Mouse (Mus musculus): ENCODE measurements around the gene Ppp1r18. TPM values are rescaled to one million over a fixed set of nuclear protein-coding genes. Genes with fewer than 3 reads are reported as not detected.

The Ppp1r18 gene
- 22.9 and 25.6 TPM in 2 replicates for polyA plus RNA-seq (2014; fragmentation: Nextera tagmentation; extraction: Ambion mirVana)

GRCm38 (mm10) chr17:35865481-35866280, at the start of gene Ppp1r18:
TSS of gene Ppp1r18 (plus strand) at chr17:35865593.
- DNase-seq (ENCODE audit: low spot score) (peak; percentile 87), ATAC-seq (ENCODE audit: insufficient number of reproducible peaks, low FRiP score, low TSS enrichment, low read depth) (peak; percentile 51)
- whole genome bisulfite sequencing, result under 1% methylated on average over 40 of the region's 48 CpGs
- Histone ChIP-seq H3K4me2 (ENCODE audit: low read depth, severe bottlenecking) (peak within 1 kb of the TSS; percentile 88), H3K9me3 (ENCODE audit: control insufficient read depth, low read length) (no peaks in the 10 kb centered on the region), H3K9ac (ENCODE audit: low read length) (peak within 1 kb of the TSS; percentile 87), H3K27ac (replicated peaks; ENCODE audit: low read depth, low read length) (peak within 1 kb of the TSS; percentile 90), H3K36me3 (ENCODE audit: control insufficient read depth, insufficient read depth, low read length) (peaks cover 3% of the 10 kb centered on the region; the same call in 1 of the 2 replicates), H3K4me1 (ENCODE audit: control insufficient read depth, insufficient read depth, low read length) (peaks cover 38% of the 10 kb centered on the region), H3K27me3 (ENCODE audit: control insufficient read depth, insufficient read depth, low read length) (no peaks in the 10 kb centered on the region), H3K4me3 (ENCODE audit: low read depth, low read length) (peak within 1 kb of the TSS; percentile 60)

- no peak overlapping the region for H3K27ac ChIP-seq (replicated peaks; ENCODE audit: low read depth, low read length)
- WGBS, result 61% methylated on average over 7 of the region's 7 CpGs
Observed at GRCm38 (mm10) chr17:35815836-35816235, 49.6 kb upstream of the Ppp1r18 start.

GRCm38 (mm10) chr17:35816686-35817085, 48.7 kb upstream of the Ppp1r18 start:
- H3K4me1 ChIP-seq (ENCODE audit: control insufficient read depth, insufficient read depth, low read length), result peaks cover 8% of the 10 kb centered on the region; the same call in 1 of the 2 replicates
- 47% methylated on average over 11 of the region's 14 CpGs for WGBS
- no peak for ATAC-seq (ENCODE audit: insufficient number of reproducible peaks, low FRiP score, low TSS enrichment, low read depth)

More at GRCm38 (mm10) chr17:35815836-35816235, 49.6 kb upstream of the Ppp1r18 start:
- no peak for DNase-seq (ENCODE audit: low spot score)
- Histone ChIP-seq H3K4me1 (ENCODE audit: control insufficient read depth, insufficient read depth, low read length) (peaks cover 8% of the 10 kb centered on the region; the same call in 1 of the 2 replicates), H3K9me3 (ENCODE audit: control insufficient read depth, low read length) (no peaks in the 10 kb centered on the region), H3K36me3 (ENCODE audit: control insufficient read depth, insufficient read depth, low read length) (no peaks in the 10 kb centered on the region), H3K9ac (ENCODE audit: low read length) (no peak overlapping the region), H3K4me3 (ENCODE audit: low read depth, low read length) (no peak overlapping the region), H3K27me3 (ENCODE audit: control insufficient read depth, insufficient read depth, low read length) (0 out of 2 replicates have a peak, but pooled peaks cover 2% of the 10 kb centered on the region), H3K4me2 (ENCODE audit: low read depth, severe bottlenecking) (no peak overlapping the region)
- ATAC-seq (ENCODE audit: insufficient number of reproducible peaks, low FRiP score, low TSS enrichment, low read depth), result no peak

GRCm38 (mm10) chr17:35817226-35817625, 48.2 kb upstream of the Ppp1r18 start:
- Histone ChIP-seq H3K9ac (ENCODE audit: low read length) (0 out of 2 replicates have a peak overlapping the region, but pooled peaks have one; percentile 30), H3K4me1 (ENCODE audit: control insufficient read depth, insufficient read depth, low read length) (peaks cover 8% of the 10 kb centered on the region; the same call in 1 of the 2 replicates), H3K4me2 (ENCODE audit: low read depth, severe bottlenecking) (peak overlapping the region; percentile 17; the same call in 1 of the 2 replicates), H3K9me3 (ENCODE audit: control insufficient read depth, low read length) (no peaks in the 10 kb centered on the region), H3K36me3 (ENCODE audit: control insufficient read depth, insufficient read depth, low read length) (no peaks in the 10 kb centered on the region), H3K27me3 (ENCODE audit: control insufficient read depth, insufficient read depth, low read length) (0 out of 2 replicates have a peak, but pooled peaks cover 2% of the 10 kb centered on the region), H3K4me3 (ENCODE audit: low read depth, low read length) (no peak overlapping the region), H3K27ac (replicated peaks; ENCODE audit: low read depth, low read length) (0 out of 2 replicates have a peak overlapping the region, but pooled peaks have one; percentile 30)
- WGBS, result 41% methylated on average over 10 of the region's 10 CpGs
- DNase-seq (ENCODE audit: low spot score) (peak; percentile 46), ATAC-seq (ENCODE audit: insufficient number of reproducible peaks, low FRiP score, low TSS enrichment, low read depth) (no peak)

More at GRCm38 (mm10) chr17:35816686-35817085, 48.7 kb upstream of the Ppp1r18 start:
- Histone ChIP-seq H3K4me2 (ENCODE audit: low read depth, severe bottlenecking) (no peak overlapping the region), H3K4me3 (ENCODE audit: low read depth, low read length) (no peak overlapping the region), H3K36me3 (ENCODE audit: control insufficient read depth, insufficient read depth, low read length) (no peaks in the 10 kb centered on the region), H3K9ac (ENCODE audit: low read length) (no peak overlapping the region), H3K27ac (replicated peaks; ENCODE audit: low read depth, low read length) (no peak overlapping the region), H3K9me3 (ENCODE audit: control insufficient read depth, low read length) (no peaks in the 10 kb centered on the region), H3K27me3 (ENCODE audit: control insufficient read depth, insufficient read depth, low read length) (0 out of 2 replicates have a peak, but pooled peaks cover 2% of the 10 kb centered on the region)
- no peak for DNase-seq (ENCODE audit: low spot score)

- Histone ChIP-seq H3K4me3 (ENCODE audit: low read depth, low read length) (no peak overlapping the region), H3K9me3 (ENCODE audit: control insufficient read depth, low read length) (no peaks in the 10 kb centered on the region), H3K9ac (ENCODE audit: low read length) (no peak overlapping the region), H3K36me3 (ENCODE audit: control insufficient read depth, insufficient read depth, low read length) (no peaks in the 10 kb centered on the region), H3K4me1 (ENCODE audit: control insufficient read depth, insufficient read depth, low read length) (peaks cover 14% of the 10 kb centered on the region; the same call in 1 of the 2 replicates), H3K4me2 (ENCODE audit: low read depth, severe bottlenecking) (no peak overlapping the region), H3K27me3 (ENCODE audit: control insufficient read depth, insufficient read depth, low read length) (0 out of 2 replicates have a peak, but pooled peaks cover 2% of the 10 kb centered on the region), H3K27ac (replicated peaks; ENCODE audit: low read depth, low read length) (no peak overlapping the region)
- no peak for ATAC-seq (ENCODE audit: insufficient number of reproducible peaks, low FRiP score, low TSS enrichment, low read depth)
- WGBS, result 84% methylated on average over 5 of the region's 5 CpGs
- DNase-seq (ENCODE audit: low spot score), result no peak
Observed at GRCm38 (mm10) chr17:35820111-35820510, 45.3 kb upstream of the Ppp1r18 start.

- no peak within 1 kb of the TSS for H3K27ac ChIP-seq (replicated peaks; ENCODE audit: low read depth, low read length)
- peak within 1 kb of the TSS; percentile 92 for H3K4me2 ChIP-seq (ENCODE audit: low read depth, severe bottlenecking)
- H3K27me3 ChIP-seq (ENCODE audit: control insufficient read depth, insufficient read depth, low read length), result 0 out of 2 replicates have a peak, but pooled peaks cover 2% of the 10 kb centered on the region
- peak; percentile 83 for DNase-seq (ENCODE audit: low spot score)
- peak within 1 kb of the TSS; percentile 50 for H3K9ac ChIP-seq (ENCODE audit: low read length)
- WGBS, result under 1% methylated on average over 62 of the region's 62 CpGs
- peaks cover 6% of the 10 kb centered on the region; the same call in 1 of the 2 replicates for H3K36me3 ChIP-seq (ENCODE audit: control insufficient read depth, insufficient read depth, low read length)
- H3K4me1 ChIP-seq (ENCODE audit: control insufficient read depth, insufficient read depth, low read length), result peaks cover 14% of the 10 kb centered on the region; the same call in 1 of the 2 replicates
- no peak for ATAC-seq (ENCODE audit: insufficient number of reproducible peaks, low FRiP score, low TSS enrichment, low read depth)
- peak within 1 kb of the TSS; percentile 66 for H3K4me3 ChIP-seq (ENCODE audit: low read depth, low read length)
- H3K9me3 ChIP-seq (ENCODE audit: control insufficient read depth, low read length), result no peaks in the 10 kb centered on the region
Observed at GRCm38 (mm10) chr17:35821439-35822430, 43.7 kb upstream of the Ppp1r18 start, which contains the start of gene Ier3. TSS of gene Ier3 (plus strand) at chr17:35821684.

- Histone ChIP-seq H3K4me3 (ENCODE audit: low read depth, low read length) (peak overlapping the region; percentile 66), H3K4me2 (ENCODE audit: low read depth, severe bottlenecking) (peak overlapping the region; percentile 92), H3K27me3 (ENCODE audit: control insufficient read depth, insufficient read depth, low read length) (0 out of 2 replicates have a peak, but pooled peaks cover 2% of the 10 kb centered on the region), H3K4me1 (ENCODE audit: control insufficient read depth, insufficient read depth, low read length) (peaks cover 7% of the 10 kb centered on the region; the same call in 1 of the 2 replicates), H3K9ac (ENCODE audit: low read length) (peak overlapping the region; percentile 50), H3K36me3 (ENCODE audit: control insufficient read depth, insufficient read depth, low read length) (peaks cover 11% of the 10 kb centered on the region; the same call in 1 of the 2 replicates), H3K27ac (replicated peaks; ENCODE audit: low read depth, low read length) (no peak overlapping the region), H3K9me3 (ENCODE audit: control insufficient read depth, low read length) (no peaks in the 10 kb centered on the region)
- ATAC-seq (ENCODE audit: insufficient number of reproducible peaks, low FRiP score, low TSS enrichment, low read depth) (peak; percentile 0; the same call in 1 of the 2 replicates), DNase-seq (ENCODE audit: low spot score) (no peak)
- 2% methylated on average over 11 of the region's 11 CpGs for WGBS
Observed at GRCm38 (mm10) chr17:35822564-35822963, 42.8 kb upstream of the Ppp1r18 start.
